Mouse (Mus musculus) midbrain, embryonic 16.5 days (tissue): ENCODE measurements around the gene Ifit1bl2. TPM values are rescaled to one million over a fixed set of nuclear protein-coding genes. Genes with fewer than 3 reads are reported as not detected.
"Not testable (repeated sequence)": the region's sequence is repeated elsewhere in the genome, so short reads cannot be mapped to it uniquely, and the experiment has no call there.

ENCODE experiments used
- ATAC-seq: fragments of 200-750 bp; cut with Nextera tagmentation; 2 replicates; pipeline ENCODE4 v1.8.0; 2017; ENCODE audit warnings: moderate TSS enrichment
- H3K27ac ChIP-seq: fragments of 300-500 bp; sonication (generic); 2 replicates; pipeline ENCODE4 v1.5.1; 2014; ENCODE audit warnings: mild to moderate bottlenecking, low read length, mixed read lengths
- H3K27me3 ChIP-seq: fragments of 300-500 bp; sonication (generic); 2 replicates; pipeline ENCODE4 v1.6.1; 2014; ENCODE audit warnings: low read depth, low read length, mixed read lengths; ENCODE audit not compliant: control insufficient read depth, insufficient read depth
- H3K36me3 ChIP-seq: fragments of 300-500 bp; sonication (generic); 2 replicates; pipeline ENCODE4 v1.6.1; 2014; ENCODE audit warnings: mild to moderate bottlenecking, low read length, moderate library complexity, mixed read lengths; ENCODE audit not compliant: control insufficient read depth, insufficient read depth
- H3K4me1 ChIP-seq: fragments of 300-500 bp; sonication (generic); 2 replicates; pipeline ENCODE4 v1.6.1; 2014; ENCODE audit warnings: mild to moderate bottlenecking, low read length, mixed read lengths; ENCODE audit not compliant: control insufficient read depth, insufficient read depth
- H3K4me2 ChIP-seq: fragments of 300-500 bp; sonication (generic); 2 replicates; pipeline ENCODE4 v1.6.1; 2014; ENCODE audit warnings: mild to moderate bottlenecking, low read length, mixed read lengths
- H3K4me3 ChIP-seq: fragments of 300-500 bp; sonication (generic); 2 replicates; pipeline ENCODE4 v1.5.1; 2014; ENCODE audit warnings: low read depth, mild to moderate bottlenecking, low read length, moderate library complexity, mixed read lengths
- H3K9ac ChIP-seq: fragments of 300-500 bp; sonication (generic); 2 replicates; pipeline ENCODE4 v1.6.1; 2014; ENCODE audit warnings: low read depth, low read length, mixed read lengths
- H3K9me3 ChIP-seq: fragments of 300-500 bp; sonication (generic); replicated peaks from 2 replicates; pipeline ENCODE4 v1.6.1; 2014; ENCODE audit warnings: mild to moderate bottlenecking, low read length, mixed read lengths; ENCODE audit not compliant: control insufficient read depth, poor library complexity, severe bottlenecking
- WGBS: fragments of 180-500 bp; shearing (Covaris S2); extraction: QIAGEN DNeasy Blood & Tissue Kit; methylation state at CpG from one replicate; pipeline ENCODE4 v1.1.7; 2014; 5-methylcytosine and 5-hydroxymethylcytosine counted together
- polyA plus RNA-seq: library from polyadenylated mRNA; unstranded; fragments of >200 nt; fragmentation: Nextera tagmentation; extraction: Ambion mirVana; gene quantifications from 2 replicates; pipeline ENCODE4 v1.2.1, GENCODE M21; 2015

Gene Ifit1bl2
- polyA plus RNA-seq, 1 experiment from 2014 or later, result 0.46 TPM

- H3K4me2 ChIP-seq, result no peak overlapping the region
- no peak overlapping the region for H3K4me3 ChIP-seq
- no peaks in the 10 kb centered on the region for H3K9me3 ChIP-seq
- no peak overlapping the region for H3K27ac ChIP-seq
- 82% methylated on average over 2 of the region's 2 CpGs for WGBS
- no peak for ATAC-seq
- H3K27me3 ChIP-seq, result no peaks in the 10 kb centered on the region
- H3K9ac ChIP-seq, result no peak overlapping the region
- no peaks in the 10 kb centered on the region for H3K36me3 ChIP-seq
- no peaks in the 10 kb centered on the region for H3K4me1 ChIP-seq
Measured at GRCm38 (mm10) chr19:34598341-34598740, 42.2 kb downstream of the Ifit1bl2 start.

- ATAC-seq, result no peak
- no peaks in the 10 kb centered on the region for H3K9me3 ChIP-seq
- H3K36me3 ChIP-seq, result no peaks in the 10 kb centered on the region
- no peak overlapping the region for H3K27ac ChIP-seq
- H3K4me3 ChIP-seq, result no peak overlapping the region
- no peaks in the 10 kb centered on the region for H3K4me1 ChIP-seq
- no peaks in the 10 kb centered on the region for H3K27me3 ChIP-seq
- H3K9ac ChIP-seq, result no peak overlapping the region
- H3K4me2 ChIP-seq, result no peak overlapping the region
Measured at GRCm38 (mm10) chr19:34596811-34597210, 43.7 kb downstream of the Ifit1bl2 start.

GRCm38 (mm10) chr19:34594523-34594922 lies 46.0 kb downstream of the Ifit1bl2 start:
- H3K9me3 ChIP-seq, H3K4me3 ChIP-seq, H3K9ac ChIP-seq, ATAC-seq, H3K4me1 ChIP-seq, H3K36me3 ChIP-seq, H3K27ac ChIP-seq, H3K4me2 ChIP-seq, H3K27me3 ChIP-seq: not testable (repeated sequence)
- WGBS, result 79% methylated on average over 3 of the region's 3 CpGs

- no peak overlapping the region for H3K4me3 ChIP-seq
- WGBS, result 95% methylated on average over 2 of the region's 2 CpGs
- H3K27me3 ChIP-seq, result no peaks in the 10 kb centered on the region
- H3K4me1 ChIP-seq, result no peaks in the 10 kb centered on the region
- H3K9ac ChIP-seq, result no peak overlapping the region
- H3K4me2 ChIP-seq, result no peak overlapping the region
- no peaks in the 10 kb centered on the region for H3K36me3 ChIP-seq
- no peak for ATAC-seq
- no peaks in the 10 kb centered on the region for H3K9me3 ChIP-seq
- no peak overlapping the region for H3K27ac ChIP-seq
Measured at GRCm38 (mm10) chr19:34593456-34593855, 47.1 kb downstream of the Ifit1bl2 start.

GRCm38 (mm10) chr19:34588959-34589358 lies 51.6 kb downstream of the Ifit1bl2 start:
- Histone ChIP-seq H3K27ac (no peak overlapping the region), H3K4me3 (no peak overlapping the region), H3K36me3 (no peaks in the 10 kb centered on the region), H3K27me3 (no peaks in the 10 kb centered on the region), H3K9me3 (no peaks in the 10 kb centered on the region), H3K9ac (no peak overlapping the region), H3K4me1 (0 out of 2 replicates have a peak, but pooled peaks cover 2% of the 10 kb centered on the region), H3K4me2 (no peak overlapping the region)
- ATAC-seq, result no peak

GRCm38 (mm10) chr19:34587898-34588692 lies 52.4 kb downstream of the Ifit1bl2 start:
- not testable (repeated sequence) for H3K9ac ChIP-seq, H3K27me3 ChIP-seq, H3K9me3 ChIP-seq, H3K36me3 ChIP-seq, H3K4me2 ChIP-seq, H3K27ac ChIP-seq, H3K4me1 ChIP-seq, H3K4me3 ChIP-seq
- WGBS, result 80% methylated on average over 6 of the region's 12 CpGs
- ATAC-seq, result peak; percentile 59

- not testable (repeated sequence) for H3K27me3 ChIP-seq, H3K9me3 ChIP-seq, H3K4me1 ChIP-seq, H3K27ac ChIP-seq, H3K4me3 ChIP-seq, H3K4me2 ChIP-seq, ATAC-seq, H3K9ac ChIP-seq, H3K36me3 ChIP-seq
- WGBS, result 78% methylated on average over 5 of the region's 5 CpGs
Measured at GRCm38 (mm10) chr19:34585740-34586458, 54.6 kb downstream of the Ifit1bl2 start.

- H3K27me3 ChIP-seq, H3K27ac ChIP-seq, H3K36me3 ChIP-seq, H3K4me2 ChIP-seq, H3K9me3 ChIP-seq, H3K4me3 ChIP-seq, H3K9ac ChIP-seq, H3K4me1 ChIP-seq, ATAC-seq: not testable (repeated sequence)
- 74% methylated on average over 2 of the region's 2 CpGs for WGBS
Measured at GRCm38 (mm10) chr19:34583126-34583766, 57.3 kb downstream of the Ifit1bl2 start, which contains the start of gene Ifit3. TSS of gene Ifit3 (plus strand) at chr19:34583531.

GRCm38 (mm10) chr19:34582696-34583095 lies 57.8 kb downstream of the Ifit1bl2 start:
- H3K9ac ChIP-seq, H3K4me1 ChIP-seq, H3K4me2 ChIP-seq, ATAC-seq, H3K36me3 ChIP-seq, H3K4me3 ChIP-seq, H3K9me3 ChIP-seq, H3K27ac ChIP-seq, H3K27me3 ChIP-seq: not testable (repeated sequence)
- 88% methylated on average over 2 of the region's 2 CpGs for WGBS
